ENCODE assay signal across 8 mouse cellular contexts in genomic region chr15:82274927-82275901, GRCm38 (mm10). TPM values are rescaled to one million over a fixed set of nuclear protein-coding genes. Genes with fewer than 3 reads are reported as not detected.
DNase-seq lines count a peak whose midpoint lies in the region; ATAC-seq and TF ChIP-seq lines count a peak whose summit lies in the region.

No protein-coding gene starts in this region.

- H3K9ac ChIP-seq in embryonic facial prominence, embryonic 13.5 days, result peak overlapping the region; percentile 82
- H3K9ac ChIP-seq in intestine, embryonic 14.5 days (ENCODE audit: low read length), result peak overlapping the region; percentile 58
- peak overlapping the region; percentile 61 for H3K9ac ChIP-seq in limb, embryonic 15.5 days

- ATAC-seq in embryonic facial prominence, embryonic 13.5 days (ENCODE audit: insufficient number of reproducible peaks, insufficient read depth, low FRiP score, low TSS enrichment, low read depth), result peak; percentile 49
- ATAC-seq in intestine, embryonic 14.5 days (replicated peaks; ENCODE audit: low FRiP score, low TSS enrichment, low read depth), result peak; percentile 54
- 0 out of 2 replicates have a peak, but pooled peaks have one; percentile 20 for ATAC-seq in limb, embryonic 15.5 days (ENCODE audit: insufficient number of reproducible peaks, low FRiP score, low TSS enrichment, low read depth)

- H3K36me3 ChIP-seq in kidney, adult 2 months (ENCODE audit: control insufficient read depth, insufficient read depth, low read length), result no peaks in the 10 kb centered on the region
- peaks cover 18% of the 10 kb centered on the region for H3K36me3 ChIP-seq in embryonic facial prominence, embryonic 13.5 days
- H3K36me3 ChIP-seq in intestine, embryonic 14.5 days (ENCODE audit: control insufficient read depth, insufficient read depth, low read length), result no peaks in the 10 kb centered on the region
- H3K36me3 ChIP-seq in limb, embryonic 15.5 days, result no peaks in the 10 kb centered on the region

- no peak overlapping the region for H3K27ac ChIP-seq in kidney, adult 2 months (ENCODE audit: insufficient read depth, low read depth, low read length)
- H3K27ac ChIP-seq in embryonic facial prominence, embryonic 13.5 days, result 0 out of 2 replicates have a peak overlapping the region, but pooled peaks have one; percentile 22
- peak overlapping the region; percentile 51; the same call in 1 of the 2 replicates for H3K27ac ChIP-seq in intestine, embryonic 14.5 days (ENCODE audit: low read depth)
- no peak overlapping the region for H3K27ac ChIP-seq in limb, embryonic 15.5 days

- DNase-seq in kidney, adult 2 months, result no peak
- DNase-seq in kidney, adult 9 months, result no peak
- DNase-seq in adrenal gland, postnatal 14 days, result peak; percentile 69
- DNase-seq in intestine, embryonic 14.5 days (ENCODE audit: low spot score), result peak; percentile 70
- peak; percentile 76 to 80 for DNase-seq in right cerebral cortex, adult 2 months (ENCODE audit: low spot score in 2 of 2)
- no peak for DNase-seq in urinary bladder, postnatal 14 days (ENCODE audit: low spot score)

- no peaks in the 10 kb centered on the region for H3K4me1 ChIP-seq in kidney, adult 2 months (ENCODE audit: control insufficient read depth, insufficient read depth, low read length)
- H3K4me1 ChIP-seq in embryonic facial prominence, embryonic 13.5 days, result peaks cover 12% of the 10 kb centered on the region
- peaks cover 4% of the 10 kb centered on the region; the same call in 1 of the 2 replicates for H3K4me1 ChIP-seq in intestine, embryonic 14.5 days (replicated peaks; ENCODE audit: control insufficient read depth, insufficient read depth, low read length)
- peaks cover 21% of the 10 kb centered on the region for H3K4me1 ChIP-seq in limb, embryonic 15.5 days

- H3K9me3 ChIP-seq in embryonic facial prominence, embryonic 13.5 days, result no peaks in the 10 kb centered on the region
- no peaks in the 10 kb centered on the region for H3K9me3 ChIP-seq in intestine, embryonic 14.5 days (ENCODE audit: control insufficient read depth, low read length)
- no peaks in the 10 kb centered on the region for H3K9me3 ChIP-seq in limb, embryonic 15.5 days

- WGBS in kidney, adult 2 months, result 2% methylated on average over 85 of the region's 86 CpGs
- under 1% methylated on average over 82 of the region's 86 CpGs for WGBS in embryonic facial prominence, embryonic 13.5 days
- under 1% methylated on average over 82 of the region's 86 CpGs for WGBS in intestine, embryonic 14.5 days
- WGBS in limb, embryonic 15.5 days, result under 1% methylated on average over 75 of the region's 86 CpGs

- H3K4me3 ChIP-seq in kidney, adult 2 months (ENCODE audit: insufficient read depth, low read depth, low read length), result peak overlapping the region; percentile 14
- H3K4me3 ChIP-seq in embryonic facial prominence, embryonic 13.5 days, result peak overlapping the region; percentile 66
- peak overlapping the region; percentile 55 for H3K4me3 ChIP-seq in intestine, embryonic 14.5 days (ENCODE audit: low read depth, low read length)
- H3K4me3 ChIP-seq in limb, embryonic 15.5 days, result peak overlapping the region; percentile 58

- TF ChIP-seq POLR2A in kidney, adult 2 months (IDR thresholded peaks at IDR 0.05; ENCODE audit: low read depth, low read length), result no peak

- H3K4me2 ChIP-seq in embryonic facial prominence, embryonic 13.5 days, result peak overlapping the region; percentile 95
- H3K4me2 ChIP-seq in intestine, embryonic 14.5 days (ENCODE audit: low read length), result peak overlapping the region; percentile 97
- peak overlapping the region; percentile 99 for H3K4me2 ChIP-seq in limb, embryonic 15.5 days

- peaks cover 2% of the 10 kb centered on the region; the same call in 1 of the 2 replicates for H3K27me3 ChIP-seq in kidney, adult 2 months (replicated peaks; ENCODE audit: control insufficient read depth, insufficient read depth, low read length)
- peaks cover 47% of the 10 kb centered on the region for H3K27me3 ChIP-seq in embryonic facial prominence, embryonic 13.5 days
- peaks cover 29% of the 10 kb centered on the region for H3K27me3 ChIP-seq in intestine, embryonic 14.5 days (replicated peaks; ENCODE audit: control insufficient read depth, insufficient read depth, low read length)
- H3K27me3 ChIP-seq in limb, embryonic 15.5 days, result peaks cover 45% of the 10 kb centered on the region

- no peak for TF ChIP-seq CTCF in kidney, adult 2 months (conservative IDR thresholded peaks at IDR 0.05; ENCODE audit: insufficient read depth, insufficient read length, low read depth, low read length)

RNA-seq across cellular contexts. Expression of gene Sept3, which starts 0.5 kb away (rescaled TPM):
- polyA plus RNA-seq in kidney, adult 2 months (2012; rRNA removed), result 0.47 and 0.90 TPM in 2 replicates
- 6.0 and 6.1 TPM in 2 replicates for total RNA-seq in adrenal gland, postnatal 14 days (2021)
- 30.8 and 32.4 TPM in 2 replicates for polyA plus RNA-seq in embryonic facial prominence, embryonic 13.5 days (2015; fragmentation: Nextera tagmentation; extraction: Ambion mirVana)
- 16.0 and 18.3 TPM in 2 replicates for polyA plus RNA-seq in intestine, embryonic 14.5 days (2014; fragmentation: Nextera tagmentation; extraction: Ambion mirVana)
- polyA plus RNA-seq in limb, embryonic 15.5 days (2015; fragmentation: Nextera tagmentation; extraction: Ambion mirVana), result 5.5 and 8.4 TPM in 2 replicates

RNA-seq across cellular contexts. Expression of gene 1500009C09Rik, which starts 23.0 kb away (rescaled TPM):
- 0.20 TPM in 1 of 2 replicates, not detected in the other for polyA plus RNA-seq in kidney, adult 2 months (2012; rRNA removed)
- total RNA-seq in adrenal gland, postnatal 14 days (2021), result 0.49 and 0.74 TPM in 2 replicates
- polyA plus RNA-seq in embryonic facial prominence, embryonic 13.5 days (2015; fragmentation: Nextera tagmentation; extraction: Ambion mirVana), result 0.17 TPM in 1 of 2 replicates, not detected in the other
- 0.15 TPM in 1 of 2 replicates, not detected in the other for polyA plus RNA-seq in intestine, embryonic 14.5 days (2014; fragmentation: Nextera tagmentation; extraction: Ambion mirVana)
- polyA plus RNA-seq in limb, embryonic 15.5 days (2015; fragmentation: Nextera tagmentation; extraction: Ambion mirVana), result not detected in 2 replicates

RNA-seq across cellular contexts. Expression of gene Wbp2nl, which starts 23.5 kb away (rescaled TPM):
- 0.08 TPM in 1 of 2 replicates, not detected in the other for polyA plus RNA-seq in kidney, adult 2 months (2012; rRNA removed)
- total RNA-seq in adrenal gland, postnatal 14 days (2021), result not detected in 2 replicates
- polyA plus RNA-seq in embryonic facial prominence, embryonic 13.5 days (2015; fragmentation: Nextera tagmentation; extraction: Ambion mirVana), result not detected in 2 replicates
- polyA plus RNA-seq in intestine, embryonic 14.5 days (2014; fragmentation: Nextera tagmentation; extraction: Ambion mirVana), result 0.16 and 0.20 TPM in 2 replicates
- 0.10 and 0.12 TPM in 2 replicates for polyA plus RNA-seq in limb, embryonic 15.5 days (2015; fragmentation: Nextera tagmentation; extraction: Ambion mirVana)

RNA-seq across cellular contexts. Expression of gene Cenpm, which starts 30.7 kb away (rescaled TPM):
- 2.2 and 2.3 TPM in 2 replicates for polyA plus RNA-seq in kidney, adult 2 months (2012; rRNA removed)
- 10.9 and 12.2 TPM in 2 replicates for total RNA-seq in adrenal gland, postnatal 14 days (2021)
- 61.7 and 72.7 TPM in 2 replicates for polyA plus RNA-seq in embryonic facial prominence, embryonic 13.5 days (2015; fragmentation: Nextera tagmentation; extraction: Ambion mirVana)
- 64.9 and 70.3 TPM in 2 replicates for polyA plus RNA-seq in intestine, embryonic 14.5 days (2014; fragmentation: Nextera tagmentation; extraction: Ambion mirVana)
- polyA plus RNA-seq in limb, embryonic 15.5 days (2015; fragmentation: Nextera tagmentation; extraction: Ambion mirVana), result 48.5 and 49.5 TPM in 2 replicates

RNA-seq across cellular contexts. Expression of gene Tnfrsf13c, which starts 51.0 kb away (rescaled TPM):
- 0.24 and 3.5 TPM in 2 replicates for polyA plus RNA-seq in kidney, adult 2 months (2012; rRNA removed)
- 1.0 and 6.8 TPM in 2 replicates for total RNA-seq in adrenal gland, postnatal 14 days (2021)
- polyA plus RNA-seq in embryonic facial prominence, embryonic 13.5 days (2015; fragmentation: Nextera tagmentation; extraction: Ambion mirVana), result 0.17 TPM in 1 of 2 replicates, not detected in the other
- polyA plus RNA-seq in intestine, embryonic 14.5 days (2014; fragmentation: Nextera tagmentation; extraction: Ambion mirVana), result 0.11 and 0.15 TPM in 2 replicates
- polyA plus RNA-seq in limb, embryonic 15.5 days (2015; fragmentation: Nextera tagmentation; extraction: Ambion mirVana), result 0.19 and 0.29 TPM in 2 replicates

Comparison
In these comparisons a context has a peak if more than half of its experiments do, and no peak if none do; other contexts are left out.
1. DNase-seq: peak in adrenal gland, postnatal 14 days (single experiment), intestine, embryonic 14.5 days (single experiment) and right cerebral cortex, adult 2 months (2 of 2); none in kidney, adult 2 months (single experiment), kidney, adult 9 months (single experiment) and urinary bladder, postnatal 14 days (single experiment).
2. H3K27ac ChIP-seq: peak in embryonic facial prominence, embryonic 13.5 days (single experiment) and intestine, embryonic 14.5 days (single experiment); none in kidney, adult 2 months (single experiment) and limb, embryonic 15.5 days (single experiment).
3. H3K4me3 ChIP-seq: peak in every context shown above with its lines; median percentile 66 in embryonic facial prominence, embryonic 13.5 days; 58 in limb, embryonic 15.5 days; 55 in intestine, embryonic 14.5 days; 14 in kidney, adult 2 months.
4. Peak in every context shown above with its lines, with median percentiles within 50 percentile points of each other: ATAC-seq, H3K4me2 ChIP-seq and H3K9ac ChIP-seq.